Mouse (Mus musculus): ENCODE measurements at regions not wholly inside any gene's neighbourhood (a gene's known extent, or its start where the extent isn't known, plus 50 kb on each side); places are given as distances from the start of the nearest gene placed in this dataset.

DNA sequence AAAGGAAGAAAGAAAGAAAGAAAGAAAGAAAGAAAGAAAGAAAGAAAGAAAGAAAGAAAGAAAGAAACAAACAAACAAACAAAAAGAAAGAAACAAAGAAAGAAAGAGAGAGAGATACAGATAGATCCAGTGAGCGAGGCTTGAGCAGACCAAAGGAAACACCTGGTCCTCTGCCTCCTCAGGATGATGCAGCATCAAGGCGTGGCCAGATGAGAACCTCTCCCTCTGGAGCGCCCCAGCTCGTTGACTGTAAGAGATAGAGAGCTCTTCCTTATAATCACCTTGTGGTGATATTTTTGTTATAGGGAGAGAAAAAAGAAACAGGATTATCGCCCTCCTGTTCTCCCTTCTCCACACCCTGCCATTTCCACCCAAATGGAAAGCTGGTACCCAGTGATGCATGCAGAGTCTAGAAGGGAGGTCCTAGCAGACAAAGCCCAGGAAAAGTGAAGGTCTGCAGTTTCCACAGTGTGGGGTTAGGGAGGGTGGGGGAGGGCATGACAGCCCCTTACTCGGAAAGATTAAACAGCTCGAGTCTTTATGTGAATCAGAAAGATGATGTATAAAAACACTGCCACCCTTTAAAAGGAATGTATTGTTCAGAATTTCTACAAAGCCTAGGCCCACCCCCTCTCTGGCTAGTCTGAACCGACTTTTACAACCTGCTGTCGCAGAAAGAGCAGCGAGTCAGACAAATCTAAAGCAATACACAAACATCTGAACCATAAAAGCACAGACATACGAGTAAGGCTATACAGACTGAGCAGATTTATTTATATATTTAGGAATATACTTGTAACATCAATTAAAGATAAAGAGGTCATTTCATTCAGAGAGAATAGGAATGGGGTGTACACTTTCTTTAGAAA lies 62.7 kb upstream of the Ipo5 start:
- intact Hi-C loops (cut with DNase I), result no loop called here
- DNase-seq (ENCODE audit: low spot score in 2 of 2), result no peak

DNA sequence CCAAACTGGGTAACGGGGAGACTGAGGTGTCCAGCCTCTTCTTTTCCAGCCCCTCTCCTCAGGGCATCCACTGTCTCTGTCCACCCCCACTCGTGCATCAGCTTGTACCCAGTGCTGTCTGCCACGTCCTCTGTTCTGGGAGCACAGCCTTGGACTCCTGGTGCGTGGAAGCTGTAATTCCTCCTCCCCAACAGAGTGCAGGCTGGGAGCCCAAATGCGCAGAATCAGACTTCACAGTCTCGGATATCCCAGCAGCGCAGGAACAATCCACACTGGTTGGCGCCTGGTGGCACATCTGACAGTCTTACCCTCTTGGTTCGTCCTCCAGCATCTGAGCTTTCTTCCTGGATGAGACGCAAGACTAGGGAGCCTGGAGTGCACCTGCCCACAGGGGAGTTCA lies 61.9 kb upstream of the Ipo5 start:
- DNase-seq (ENCODE audit: low spot score in 2 of 2), result peak in 1 of 2 experiments; percentile 62
- intact Hi-C loops (cut with DNase I), result no loop called here

DNA sequence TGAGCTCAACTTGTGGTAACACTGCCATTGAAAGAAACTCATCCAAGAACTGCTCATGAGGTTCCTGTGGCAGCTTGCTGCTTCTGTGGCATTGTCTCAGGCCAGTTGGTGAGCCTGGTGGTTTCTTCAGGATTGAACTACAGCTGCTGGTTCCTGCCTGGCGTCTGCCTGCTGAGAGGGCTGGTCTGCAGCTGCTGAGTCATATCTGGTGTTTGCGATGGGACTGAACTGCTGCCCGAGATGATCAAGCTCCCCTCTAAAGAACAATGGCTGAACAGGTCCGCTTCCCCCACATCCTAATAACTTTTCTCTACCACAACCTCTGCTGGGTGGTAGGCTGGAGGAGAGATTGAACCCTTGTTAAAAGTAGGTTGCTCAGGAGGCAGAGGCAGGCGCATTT lies 57.4 kb upstream of the Ipo5 start:
- DNase-seq (ENCODE audit: low spot score in 2 of 2), result no peak
- intact Hi-C loops (cut with DNase I), result no loop called here

DNA sequence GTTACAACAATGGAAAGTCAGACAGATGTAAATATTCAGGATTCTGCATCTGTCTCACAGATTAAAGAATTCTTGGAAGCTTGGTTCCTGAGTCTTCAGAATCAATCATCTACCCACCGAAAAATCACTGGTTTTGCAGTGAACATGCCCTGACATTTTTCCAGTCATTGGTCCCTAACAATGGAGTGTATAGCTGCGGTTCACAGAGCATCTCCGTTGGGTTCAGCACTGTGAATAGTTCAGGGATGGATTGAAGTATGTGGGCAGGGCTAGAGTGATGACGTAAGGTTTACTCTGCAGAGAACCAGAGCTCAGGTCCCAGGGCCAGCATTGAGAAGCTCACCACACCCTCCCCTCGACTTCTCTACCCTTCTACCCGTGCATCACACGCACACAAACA lies 56.5 kb upstream of the Ipo5 start:
- DNase-seq (ENCODE audit: low spot score in 2 of 2), result no peak
- intact Hi-C loops (cut with DNase I), result no loop called here

DNA sequence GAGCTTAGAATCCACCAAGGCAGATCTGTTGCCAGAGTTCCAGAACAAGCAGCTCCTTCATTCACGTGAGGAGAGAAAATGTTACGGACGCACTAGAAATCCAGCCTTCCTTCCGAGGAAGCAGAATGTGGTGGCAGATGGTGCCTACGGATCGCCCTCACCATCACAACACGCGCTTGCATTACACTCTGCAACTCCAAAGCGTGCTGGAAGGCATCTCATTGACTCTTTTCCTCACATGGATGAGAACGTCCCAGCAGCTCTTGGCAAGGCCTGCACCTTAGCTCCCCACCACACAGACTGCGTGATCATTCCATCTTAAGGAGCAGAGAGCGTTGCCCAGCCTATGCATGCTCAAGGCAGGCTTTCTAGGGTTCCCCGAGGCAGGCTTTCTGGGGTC lies 55.8 kb upstream of the Ipo5 start:
- intact Hi-C loops (cut with DNase I), result no loop called here
- peak; percentile 67 to 89 for DNase-seq (ENCODE audit: low spot score in 2 of 2)
